Mouse (Mus musculus): ENCODE data around the gene Drc7. TPM values are rescaled to one million over a fixed set of nuclear protein-coding genes. Genes with fewer than 3 reads are reported as not detected.

The Drc7 gene
- polyA plus RNA-seq, 1 experiment from 2014 or later, result not detected

- H3K9me3 ChIP-seq (replicated peaks; ENCODE audit: control insufficient read depth, low read length), result no peaks in the 10 kb centered on the region
- DNase-seq (ENCODE audit: low spot score), result no peak
- no peak for ATAC-seq (replicated peaks; ENCODE audit: insufficient number of reproducible peaks, low FRiP score, low TSS enrichment, low read depth)
- no peaks in the 10 kb centered on the region for H3K4me1 ChIP-seq (ENCODE audit: control insufficient read depth, insufficient read depth, low read length)
- no peak overlapping the region for H3K4me3 ChIP-seq (ENCODE audit: low read depth, low read length)
- no peaks in the 10 kb centered on the region for H3K27me3 ChIP-seq (ENCODE audit: control insufficient read depth, insufficient read depth, low read length)
- no peak overlapping the region for H3K9ac ChIP-seq (replicated peaks; ENCODE audit: low read length)
- 80% methylated on average over 3 of the region's 3 CpGs for WGBS
- no peak overlapping the region for H3K27ac ChIP-seq (replicated peaks; ENCODE audit: low read depth, low read length)
- no peak overlapping the region for H3K4me2 ChIP-seq (ENCODE audit: low read depth, low read length)
- no peaks in the 10 kb centered on the region for H3K36me3 ChIP-seq (replicated peaks; ENCODE audit: control insufficient read depth, insufficient read depth, low read depth, low read length)
These were observed 20.6 kb downstream of the Drc7 start for GRCm38 (mm10) chr8:95075504-95075903.

GRCm38 (mm10) chr8:95076151-95076550, 21.2 kb downstream of the Drc7 start:
- DNase-seq (ENCODE audit: low spot score) (no peak), ATAC-seq (replicated peaks; ENCODE audit: insufficient number of reproducible peaks, low FRiP score, low TSS enrichment, low read depth) (no peak)
- H3K27me3 ChIP-seq (ENCODE audit: control insufficient read depth, insufficient read depth, low read length), result no peaks in the 10 kb centered on the region
- WGBS, result 83% methylated on average over 17 of the region's 17 CpGs
- H3K4me1 ChIP-seq (ENCODE audit: control insufficient read depth, insufficient read depth, low read length), result no peaks in the 10 kb centered on the region
- H3K4me2 ChIP-seq (ENCODE audit: low read depth, low read length), result no peak overlapping the region
- H3K9me3 ChIP-seq (replicated peaks; ENCODE audit: control insufficient read depth, low read length), result no peaks in the 10 kb centered on the region
- no peak overlapping the region for H3K27ac ChIP-seq (replicated peaks; ENCODE audit: low read depth, low read length)
- no peak overlapping the region for H3K4me3 ChIP-seq (ENCODE audit: low read depth, low read length)
- no peak overlapping the region for H3K9ac ChIP-seq (replicated peaks; ENCODE audit: low read length)
- no peaks in the 10 kb centered on the region for H3K36me3 ChIP-seq (replicated peaks; ENCODE audit: control insufficient read depth, insufficient read depth, low read depth, low read length)

- no peaks in the 10 kb centered on the region for H3K36me3 ChIP-seq (replicated peaks; ENCODE audit: control insufficient read depth, insufficient read depth, low read depth, low read length)
- H3K27me3 ChIP-seq (ENCODE audit: control insufficient read depth, insufficient read depth, low read length), result no peaks in the 10 kb centered on the region
- no peak for ATAC-seq (replicated peaks; ENCODE audit: insufficient number of reproducible peaks, low FRiP score, low TSS enrichment, low read depth)
- no peaks in the 10 kb centered on the region for H3K9me3 ChIP-seq (replicated peaks; ENCODE audit: control insufficient read depth, low read length)
- H3K4me3 ChIP-seq (ENCODE audit: low read depth, low read length), result no peak overlapping the region
- no peak overlapping the region for H3K9ac ChIP-seq (replicated peaks; ENCODE audit: low read length)
- H3K4me1 ChIP-seq (ENCODE audit: control insufficient read depth, insufficient read depth, low read length), result no peaks in the 10 kb centered on the region
- 81% methylated on average over 3 of the region's 3 CpGs for WGBS
- no peak for DNase-seq (ENCODE audit: low spot score)
- H3K27ac ChIP-seq (replicated peaks; ENCODE audit: low read depth, low read length), result no peak overlapping the region
- no peak overlapping the region for H3K4me2 ChIP-seq (ENCODE audit: low read depth, low read length)
These were observed 23.2 kb downstream of the Drc7 start for GRCm38 (mm10) chr8:95078055-95078454.

- Histone ChIP-seq H3K36me3 (replicated peaks; ENCODE audit: control insufficient read depth, insufficient read depth, low read depth, low read length) (no peaks in the 10 kb centered on the region), H3K4me2 (ENCODE audit: low read depth, low read length) (no peak overlapping the region), H3K9ac (replicated peaks; ENCODE audit: low read length) (no peak overlapping the region), H3K4me1 (ENCODE audit: control insufficient read depth, insufficient read depth, low read length) (no peaks in the 10 kb centered on the region), H3K4me3 (ENCODE audit: low read depth, low read length) (no peak overlapping the region), H3K27me3 (ENCODE audit: control insufficient read depth, insufficient read depth, low read length) (no peaks in the 10 kb centered on the region), H3K27ac (replicated peaks; ENCODE audit: low read depth, low read length) (no peak overlapping the region), H3K9me3 (replicated peaks; ENCODE audit: control insufficient read depth, low read length) (no peaks in the 10 kb centered on the region)
- ATAC-seq (replicated peaks; ENCODE audit: insufficient number of reproducible peaks, low FRiP score, low TSS enrichment, low read depth) (no peak), DNase-seq (ENCODE audit: low spot score) (no peak)
- WGBS, result 82% methylated on average over 4 of the region's 4 CpGs
These were observed 24.4 kb downstream of the Drc7 start for GRCm38 (mm10) chr8:95079305-95079704.

GRCm38 (mm10) chr8:95080381-95081341, 25.8 kb downstream of the Drc7 start, which contains the start of gene Katnb1:
Gene Katnb1, plus strand, starts transcription at chr8:95081186.
- Histone ChIP-seq H3K4me3 (ENCODE audit: low read depth, low read length) (peak within 1 kb of the TSS; percentile 66), H3K4me2 (ENCODE audit: low read depth, low read length) (peak within 1 kb of the TSS; percentile 57), H3K36me3 (replicated peaks; ENCODE audit: control insufficient read depth, insufficient read depth, low read depth, low read length) (no peaks in the 10 kb centered on the region), H3K4me1 (ENCODE audit: control insufficient read depth, insufficient read depth, low read length) (no peaks in the 10 kb centered on the region), H3K27me3 (ENCODE audit: control insufficient read depth, insufficient read depth, low read length) (no peaks in the 10 kb centered on the region), H3K9me3 (replicated peaks; ENCODE audit: control insufficient read depth, low read length) (no peaks in the 10 kb centered on the region), H3K27ac (replicated peaks; ENCODE audit: low read depth, low read length) (peak within 1 kb of the TSS; percentile 28; the same call in 1 of the 2 replicates), H3K9ac (replicated peaks; ENCODE audit: low read length) (peak within 1 kb of the TSS; percentile 74)
- WGBS, result under 1% methylated on average over 47 of the region's 47 CpGs
- peak; percentile 99 for DNase-seq (ENCODE audit: low spot score)
- peak; percentile 97 for ATAC-seq (replicated peaks; ENCODE audit: insufficient number of reproducible peaks, low FRiP score, low TSS enrichment, low read depth)

- H3K27me3 ChIP-seq (ENCODE audit: control insufficient read depth, insufficient read depth, low read length), result no peaks in the 10 kb centered on the region
- peak overlapping the region; percentile 74 for H3K9ac ChIP-seq (replicated peaks; ENCODE audit: low read length)
- no peaks in the 10 kb centered on the region for H3K4me1 ChIP-seq (ENCODE audit: control insufficient read depth, insufficient read depth, low read length)
- H3K9me3 ChIP-seq (replicated peaks; ENCODE audit: control insufficient read depth, low read length), result no peaks in the 10 kb centered on the region
- H3K36me3 ChIP-seq (replicated peaks; ENCODE audit: control insufficient read depth, insufficient read depth, low read depth, low read length), result no peaks in the 10 kb centered on the region
- peak overlapping the region; percentile 37 for H3K4me2 ChIP-seq (ENCODE audit: low read depth, low read length)
- 7% methylated on average over 11 of the region's 11 CpGs for WGBS
- ATAC-seq (replicated peaks; ENCODE audit: insufficient number of reproducible peaks, low FRiP score, low TSS enrichment, low read depth) (no peak), DNase-seq (ENCODE audit: low spot score) (peak; percentile 8)
- peak overlapping the region; percentile 66 for H3K4me3 ChIP-seq (ENCODE audit: low read depth, low read length)
- no peak overlapping the region for H3K27ac ChIP-seq (replicated peaks; ENCODE audit: low read depth, low read length)
These were observed 26.7 kb downstream of the Drc7 start for GRCm38 (mm10) chr8:95081650-95082049.

- ATAC-seq (replicated peaks; ENCODE audit: insufficient number of reproducible peaks, low FRiP score, low TSS enrichment, low read depth) (no peak), DNase-seq (ENCODE audit: low spot score) (no peak)
- no peak overlapping the region for H3K4me3 ChIP-seq (ENCODE audit: low read depth, low read length)
- H3K4me2 ChIP-seq (ENCODE audit: low read depth, low read length), result no peak overlapping the region
- H3K27ac ChIP-seq (replicated peaks; ENCODE audit: low read depth, low read length), result no peak overlapping the region
- H3K4me1 ChIP-seq (ENCODE audit: control insufficient read depth, insufficient read depth, low read length), result no peaks in the 10 kb centered on the region
- H3K9me3 ChIP-seq (replicated peaks; ENCODE audit: control insufficient read depth, low read length), result no peaks in the 10 kb centered on the region
- no peaks in the 10 kb centered on the region for H3K27me3 ChIP-seq (ENCODE audit: control insufficient read depth, insufficient read depth, low read length)
- no peak overlapping the region for H3K9ac ChIP-seq (replicated peaks; ENCODE audit: low read length)
- WGBS, result 89% methylated on average over 4 of the region's 4 CpGs
- peaks cover 4% of the 10 kb centered on the region for H3K36me3 ChIP-seq (replicated peaks; ENCODE audit: control insufficient read depth, insufficient read depth, low read depth, low read length)
These were observed 29.4 kb downstream of the Drc7 start for GRCm38 (mm10) chr8:95084261-95084660.

GRCm38 (mm10) chr8:95084744-95085431, 30.0 kb downstream of the Drc7 start:
- peaks cover 4% of the 10 kb centered on the region for H3K36me3 ChIP-seq (replicated peaks; ENCODE audit: control insufficient read depth, insufficient read depth, low read depth, low read length)
- no peak for ATAC-seq (replicated peaks; ENCODE audit: insufficient number of reproducible peaks, low FRiP score, low TSS enrichment, low read depth)
- no peaks in the 10 kb centered on the region for H3K4me1 ChIP-seq (ENCODE audit: control insufficient read depth, insufficient read depth, low read length)
- no peak overlapping the region for H3K27ac ChIP-seq (replicated peaks; ENCODE audit: low read depth, low read length)
- no peak overlapping the region for H3K4me3 ChIP-seq (ENCODE audit: low read depth, low read length)
- DNase-seq (ENCODE audit: low spot score), result no peak
- WGBS, result 83% methylated on average over 10 of the region's 10 CpGs
- no peaks in the 10 kb centered on the region for H3K9me3 ChIP-seq (replicated peaks; ENCODE audit: control insufficient read depth, low read length)
- H3K27me3 ChIP-seq (ENCODE audit: control insufficient read depth, insufficient read depth, low read length), result no peaks in the 10 kb centered on the region
- H3K4me2 ChIP-seq (ENCODE audit: low read depth, low read length), result no peak overlapping the region; the same call in 1 of the 2 replicates
- H3K9ac ChIP-seq (replicated peaks; ENCODE audit: low read length), result no peak overlapping the region
